Mouse (Mus musculus) ES-E14 (cell line): Measurements from ENCODE around the gene Afg1l. TPM values are rescaled to one million over a fixed set of nuclear protein-coding genes. Genes with fewer than 3 reads are reported as not detected.

ENCODE experiments used
- DNase-seq: peaks from one replicate; pipeline ENCODE4 v3.0.0-alpha.2; 2013; ENCODE audit warnings: low read depth, low spot score
- H3K27ac ChIP-seq: 2 replicates; pipeline ENCODE4 v1.5.1; 2012; ENCODE audit warnings: low read depth, mild to moderate bottlenecking, low read length, moderate library complexity, mixed read lengths; ENCODE audit not compliant: poor library complexity, insufficient read depth, severe bottlenecking
- H3K36me3 ChIP-seq: 2 replicates; pipeline ENCODE4 v1.6.1; 2012; ENCODE audit warnings: mild to moderate bottlenecking, low read length, moderate library complexity, mixed read lengths; ENCODE audit not compliant: control insufficient read depth, poor library complexity, insufficient read depth, severe bottlenecking
- H3K4me1 ChIP-seq, 2 experiments: fragments of 150-350 bp in 1 of 2; sonication (generic) in 1 of 2; 2 replicates each; pipeline ENCODE4 v1.6.1; 2012; ENCODE audit warnings: low read length in 2 of 2, mild to moderate bottlenecking in 1 of 2, mixed read lengths in 1 of 2; ENCODE audit not compliant: control insufficient read depth in 2 of 2, insufficient read depth in 2 of 2, poor library complexity in 1 of 2
- H3K4me3 ChIP-seq, 2 experiments: fragments of 150-350 bp in 1 of 2; sonication (generic) in 1 of 2; 2 replicates each; pipeline ENCODE4 v1.5.1; 2012; ENCODE audit warnings: low read length in 2 of 2, low read depth in 1 of 2, mild to moderate bottlenecking in 1 of 2, mixed read lengths in 1 of 2; ENCODE audit not compliant: insufficient read depth in 1 of 2, poor library complexity in 1 of 2, severe bottlenecking in 1 of 2
- H3K9ac ChIP-seq: 2 replicates; pipeline ENCODE4 v1.6.1; 2012; ENCODE audit warnings: low read depth, mild to moderate bottlenecking, low read length, mixed read lengths; ENCODE audit not compliant: poor library complexity, insufficient read depth, severe bottlenecking
- H3K9me3 ChIP-seq: fragments of 150-350 bp; sonication (generic); 2 replicates; pipeline ENCODE4 v1.6.1; 2012; ENCODE audit warnings: low read depth, mild to moderate bottlenecking, low read length; ENCODE audit not compliant: control insufficient read depth, insufficient read depth
- CHD2 ChIP-seq: IDR thresholded peaks from 2 replicates; pipeline ENCODE4 v1.6.1; 2014; ENCODE audit warnings: mild to moderate bottlenecking, low read depth, low read length, inconsistent platforms
- ZC3H11A ChIP-seq: IDR thresholded peaks from 2 replicates; pipeline ENCODE4 v1.6.1; 2012; ENCODE audit warnings: low read depth, mild to moderate bottlenecking, inconsistent platforms, low read length, borderline replicate concordance
- ZNF384 ChIP-seq: IDR thresholded peaks from 2 replicates; pipeline ENCODE4 v1.6.1; 2012; ENCODE audit warnings: low read depth, low read length, inconsistent platforms
- in situ Hi-C, 2 experiments: fragments of 600-800 bp; cut with MboI; formaldehyde crosslinking; loops; one replicate each; pipeline ENCODE4 v1.15.1; 2025; ENCODE audit warnings: low sequenced_read_pairs in 2 of 2, inconsistent platforms in 1 of 2; ENCODE audit not compliant: unreplicated experiment in 2 of 2
- total RNA-seq: library from RNA; depleted of rRNA; stranded (reverse); fragments of 300-350 nt; gene quantifications from 2 replicates; pipeline ENCODE4 v1.2.3, GENCODE M21; 2012; rRNA removed

Afg1l gene
- total RNA-seq, 1 experiment = 7.7 TPM

DNA sequence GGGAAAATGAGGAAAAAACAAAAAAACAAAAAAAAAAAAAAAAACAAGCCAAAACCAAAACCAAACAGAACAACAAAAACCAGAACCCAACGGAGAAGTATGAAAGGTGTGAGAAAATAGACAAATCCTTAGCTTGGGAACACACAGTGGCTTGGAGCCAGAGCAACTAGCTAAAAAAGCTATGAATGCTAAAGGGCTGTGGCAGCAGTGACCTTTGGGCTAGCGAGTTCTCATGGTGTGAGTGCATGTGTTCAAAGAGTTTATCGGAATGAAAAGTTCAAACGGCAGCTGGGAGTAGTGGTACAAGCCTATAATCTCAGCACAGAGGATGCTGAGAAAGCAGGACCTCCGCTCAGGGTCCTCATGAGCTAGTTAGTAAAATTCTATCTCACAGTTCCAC, 214.2 kb downstream of the Afg1l start:
- H3K4me1 ChIP-seq = peaks cover 0 to 6% of the 10 kb centered on the region in 2 experiments; a peak in 2 of 4 replicates
- no peak overlapping the region for H3K4me3 ChIP-seq
- TF ChIP-seq ZC3H11A = no peak
- TF ChIP-seq CHD2 = no peak
- H3K9me3 ChIP-seq = no peaks in the 10 kb centered on the region
- DNase-seq = no peak
- H3K36me3 ChIP-seq = peaks cover 14% of the 10 kb centered on the region
- no peak overlapping the region for H3K9ac ChIP-seq
- in situ Hi-C loops = no loop called here
- H3K27ac ChIP-seq = no peak overlapping the region

DNA sequence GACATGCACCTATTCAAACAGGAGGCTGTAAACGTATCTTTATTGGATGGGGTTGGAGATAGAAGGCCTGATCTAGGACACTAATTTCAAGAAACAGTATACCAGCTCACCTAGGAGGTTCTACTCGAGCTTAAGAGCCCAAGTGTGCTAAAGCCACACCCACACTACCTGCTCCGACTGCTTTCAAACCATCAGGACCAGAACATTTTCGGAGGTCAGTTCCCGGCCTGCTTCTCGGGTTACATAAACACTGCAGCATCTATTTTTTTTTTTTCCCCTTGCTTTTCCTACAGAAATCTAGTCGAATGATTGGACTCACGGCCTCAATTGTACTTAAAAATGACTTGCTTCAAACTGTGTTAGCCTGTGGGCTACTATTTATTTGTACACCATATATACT, 214.7 kb downstream of the Afg1l start:
- in situ Hi-C loops = no loop called here
- H3K4me3 ChIP-seq = no peak overlapping the region
- peaks cover 0 to 6% of the 10 kb centered on the region in 2 experiments; a peak in 2 of 4 replicates for H3K4me1 ChIP-seq
- DNase-seq = no peak
- no peak overlapping the region for H3K9ac ChIP-seq
- H3K36me3 ChIP-seq = peaks cover 11% of the 10 kb centered on the region
- no peak overlapping the region for H3K27ac ChIP-seq
- no peaks in the 10 kb centered on the region for H3K9me3 ChIP-seq
- no peak for TF ChIP-seq ZNF384

Other genes starting within 250 kb of the Afg1l start
- gene Foxo3, start 201.8 kb downstream of the Afg1l start, total RNA-seq = 20.7 and 27.1 TPM in 2 replicates
- gene Snx3, start 23.5 kb upstream of the Afg1l start, total RNA-seq = 57.7 and 82.9 TPM in 2 replicates
- not detected in 2 replicates for gene Nr2e1, start 105.1 kb upstream of the Afg1l start, total RNA-seq
- 19.7 and 23.7 TPM in 2 replicates for gene Ostm1, start 105.3 kb upstream of the Afg1l start, total RNA-seq